Mouse (Mus musculus): ENCODE measurements around the gene Kcnq2.

DNA sequence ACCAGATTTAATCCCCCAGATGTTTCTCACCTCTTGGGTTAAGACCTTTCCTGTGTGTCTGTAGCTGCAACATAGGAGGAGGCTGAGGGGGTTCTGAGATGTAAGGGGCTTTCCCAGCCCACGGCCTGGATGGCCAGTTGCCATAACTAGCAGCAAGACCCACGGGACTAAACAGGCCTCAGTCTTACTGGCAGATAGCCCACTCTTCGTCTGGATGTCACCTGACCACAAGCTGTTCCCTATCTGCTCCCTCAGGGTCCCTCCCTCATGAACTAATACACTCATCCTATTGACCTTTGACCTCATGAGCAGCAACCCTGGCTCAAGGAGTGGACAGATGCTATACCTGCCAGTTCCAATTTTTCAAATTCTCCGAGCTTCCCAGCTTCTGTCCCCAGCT lies 51.2 kb downstream of the Kcnq2 start:
- TF ChIP-seq CTCF (IDR thresholded peaks at IDR 0.05; ENCODE audit: low read depth) (no peak), EP300 (optimal IDR thresholded peaks at IDR 0.05) (no peak)

All from stomach, postnatal 0 days (tissue).